Mouse (Mus musculus) kidney, postnatal 0 days (tissue): Measurements from ENCODE around the gene Dach1. TPM values are rescaled to one million over a fixed set of nuclear protein-coding genes. Genes with fewer than 3 reads are reported as not detected.

Experiments
- ATAC-seq: fragments of 200-750 bp; cut with Nextera tagmentation; replicated peaks from 2 replicates; pipeline ENCODE4 v1.8.0; 2017; ENCODE audit warnings: low read depth, moderate number of reproducible peaks, moderate TSS enrichment, moderate library complexity; ENCODE audit not compliant: low FRiP score
- DNase-seq: peaks from one replicate; pipeline ENCODE4 v3.0.0-alpha.2; 2016; ENCODE audit warnings: low spot score
- H3K27ac ChIP-seq: fragments of 300-500 bp; sonication (generic); 2 replicates; pipeline ENCODE4 v1.5.1; 2014; ENCODE audit warnings: mild to moderate bottlenecking
- H3K27me3 ChIP-seq: fragments of 300-500 bp; sonication (generic); 2 replicates; pipeline ENCODE4 v1.6.1; 2014; ENCODE audit warnings: low read length, mixed read lengths; ENCODE audit not compliant: insufficient read depth
- H3K36me3 ChIP-seq: fragments of 300-500 bp; sonication (generic); 2 replicates; pipeline ENCODE4 v1.6.1; 2014; ENCODE audit warnings: low read length, mixed read lengths; ENCODE audit not compliant: insufficient read depth
- H3K4me1 ChIP-seq: fragments of 300-500 bp; sonication (generic); replicated peaks from 2 replicates; pipeline ENCODE4 v1.6.1; 2014; ENCODE audit warnings: antibody characterized with exemption, low read length, mixed read lengths; ENCODE audit not compliant: insufficient read depth
- H3K4me2 ChIP-seq: fragments of 300-500 bp; sonication (generic); 2 replicates; pipeline ENCODE4 v1.6.1; 2014; ENCODE audit warnings: mild to moderate bottlenecking, low read length, moderate library complexity, mixed read lengths
- H3K4me3 ChIP-seq: fragments of 300-500 bp; sonication (generic); replicated peaks from 2 replicates; pipeline ENCODE4 v1.5.1; 2014; ENCODE audit warnings: low read depth, low read length
- H3K9ac ChIP-seq: fragments of 300-500 bp; sonication (generic); 2 replicates; pipeline ENCODE4 v1.6.1; 2014; ENCODE audit warnings: low read depth, low read length
- H3K9me3 ChIP-seq: fragments of 300-500 bp; sonication (generic); replicated peaks from 2 replicates; pipeline ENCODE4 v1.6.1; 2016; ENCODE audit warnings: low read length, inconsistent platforms, mixed read lengths
- CTCF ChIP-seq: IDR thresholded peaks from 2 replicates; pipeline ENCODE4 v1.5.1; 2016; ENCODE audit warnings: antibody characterized with exemption, low read depth, mild to moderate bottlenecking, moderate library complexity
- WGBS: fragments of 180-500 bp; shearing (Covaris S2); extraction: QIAGEN DNeasy Blood & Tissue Kit; methylation state at CpG from one replicate; pipeline ENCODE4 v1.1.7; 2014; 5-methylcytosine and 5-hydroxymethylcytosine counted together
- polyA plus RNA-seq: library from polyadenylated mRNA; unstranded; fragments of >200 nt; fragmentation: Nextera tagmentation; extraction: Ambion mirVana; gene quantifications from 2 replicates; pipeline ENCODE4 v1.2.1, GENCODE M21; 2015

Gene Dach1
- polyA plus RNA-seq, 1 experiment from 2014 or later: 18.4 TPM

- Histone ChIP-seq H3K4me3 (no peak overlapping the region), H3K4me1 (no peaks in the 10 kb centered on the region), H3K36me3 (no peaks in the 10 kb centered on the region), H3K27me3 (no peaks in the 10 kb centered on the region), H3K4me2 (no peak overlapping the region), H3K27ac (no peak overlapping the region), H3K9ac (no peak overlapping the region), H3K9me3 (no peaks in the 10 kb centered on the region)
- WGBS: 90% methylated on average over 7 of the region's 7 CpGs
- DNase-seq (no peak), ATAC-seq (no peak)
- TF ChIP-seq CTCF: no peak
Measured at GRCm38 (mm10) chr14:98155725-98156392, 13.7 kb downstream of the Dach1 start.

GRCm38 (mm10) chr14:98154832-98155422 is 14.6 kb downstream of the Dach1 start:
- WGBS: 73% methylated on average over 7 of the region's 7 CpGs
- ATAC-seq: no peak

GRCm38 (mm10) chr14:98141758-98142157 is 27.8 kb downstream of the Dach1 start:
- no peak for DNase-seq
- H3K4me3 ChIP-seq: no peak overlapping the region
- no peak overlapping the region for H3K9ac ChIP-seq
- H3K9me3 ChIP-seq: no peaks in the 10 kb centered on the region
- no peaks in the 10 kb centered on the region for H3K27me3 ChIP-seq
- no peak for TF ChIP-seq CTCF
- H3K4me2 ChIP-seq: no peak overlapping the region
- no peaks in the 10 kb centered on the region for H3K36me3 ChIP-seq
- ATAC-seq: no peak
- H3K4me1 ChIP-seq: no peaks in the 10 kb centered on the region; the same call in 1 of the 2 replicates
- no peak overlapping the region for H3K27ac ChIP-seq
- 46% methylated on average over 2 of the region's 2 CpGs for WGBS

More at GRCm38 (mm10) chr14:98154832-98155422, 14.6 kb downstream of the Dach1 start:
- H3K4me3 ChIP-seq: no peak overlapping the region
- no peak for DNase-seq
- no peaks in the 10 kb centered on the region for H3K4me1 ChIP-seq
- no peak overlapping the region for H3K4me2 ChIP-seq
- H3K9ac ChIP-seq: no peak overlapping the region
- no peaks in the 10 kb centered on the region for H3K9me3 ChIP-seq
- H3K36me3 ChIP-seq: no peaks in the 10 kb centered on the region
- no peaks in the 10 kb centered on the region for H3K27me3 ChIP-seq
- no peak overlapping the region for H3K27ac ChIP-seq
- TF ChIP-seq CTCF: no peak

- Histone ChIP-seq H3K9me3 (no peaks in the 10 kb centered on the region), H3K4me1 (no peaks in the 10 kb centered on the region; the same call in 1 of the 2 replicates), H3K9ac (no peak overlapping the region), H3K4me3 (no peak overlapping the region), H3K27me3 (no peaks in the 10 kb centered on the region), H3K4me2 (no peak overlapping the region), H3K27ac (0 out of 2 replicates have a peak overlapping the region, but pooled peaks have one; percentile 13), H3K36me3 (no peaks in the 10 kb centered on the region)
- TF ChIP-seq CTCF: no peak
- 29% methylated on average over 3 of the region's 3 CpGs for WGBS
- peak; percentile 79 for DNase-seq
- no peak; the same call in 1 of the 2 replicates for ATAC-seq
Measured at GRCm38 (mm10) chr14:98138873-98139665, 30.5 kb downstream of the Dach1 start.

- Histone ChIP-seq H3K9ac (no peak overlapping the region), H3K27ac (no peak overlapping the region), H3K4me2 (no peak overlapping the region), H3K27me3 (no peaks in the 10 kb centered on the region), H3K9me3 (no peaks in the 10 kb centered on the region), H3K4me3 (no peak overlapping the region), H3K4me1 (no peaks in the 10 kb centered on the region; the same call in 1 of the 2 replicates), H3K36me3 (no peaks in the 10 kb centered on the region)
- DNase-seq: no peak
- 31% methylated on average over 4 of the region's 4 CpGs for WGBS
- no peak for ATAC-seq
- no peak for TF ChIP-seq CTCF
Measured at GRCm38 (mm10) chr14:98134546-98134945, 35.0 kb downstream of the Dach1 start.

GRCm38 (mm10) chr14:98123032-98123431 is 46.5 kb downstream of the Dach1 start:
- no peak for TF ChIP-seq CTCF
- 75% methylated on average over 1 of the region's 1 CpGs for WGBS
- Histone ChIP-seq H3K36me3 (no peaks in the 10 kb centered on the region), H3K27ac (no peak overlapping the region), H3K9ac (no peak overlapping the region), H3K9me3 (no peaks in the 10 kb centered on the region), H3K4me3 (no peak overlapping the region), H3K4me1 (no peaks in the 10 kb centered on the region), H3K4me2 (no peak overlapping the region), H3K27me3 (no peaks in the 10 kb centered on the region)
- ATAC-seq: no peak
- no peak for DNase-seq
